Mouse (Mus musculus) bone marrow macrophage, adult 2 months (primary cell): ENCODE results near the gene 6030468B19Rik.

Source experiments
- CTCF ChIP-seq: IDR thresholded peaks from 2 replicates; pipeline ENCODE4 v1.5.1; 2012; ENCODE audit warnings: low read depth, mild to moderate bottlenecking, low read length, moderate library complexity
- POLR2A ChIP-seq: IDR thresholded peaks from 2 replicates; pipeline ENCODE4 v1.6.1; 2012; ENCODE audit warnings: mild to moderate bottlenecking, low read depth, low read length, borderline replicate concordance

DNA sequence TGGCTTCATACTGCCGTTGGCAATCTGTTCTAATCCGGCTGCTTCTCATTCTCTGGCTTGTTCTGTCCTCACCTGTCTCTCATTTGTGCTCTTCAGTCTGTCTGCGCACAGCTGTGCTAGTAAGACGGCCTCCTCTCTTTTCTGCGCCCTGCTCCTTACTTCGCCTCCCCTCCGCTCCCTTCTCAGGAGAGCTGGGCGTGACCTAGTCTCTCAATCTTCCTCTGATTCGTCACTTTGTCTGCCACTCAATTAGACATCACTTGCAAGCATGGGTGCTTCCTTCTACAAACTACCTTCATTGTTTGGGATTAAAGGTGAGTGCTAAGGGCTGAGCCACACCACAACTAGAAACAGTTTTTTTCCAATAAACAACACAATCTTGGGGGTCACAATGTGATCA lies 56.8 kb downstream of the 6030468B19Rik start:
- TF ChIP-seq CTCF (no peak), POLR2A (no peak)
